In the genomic region with DNA sequence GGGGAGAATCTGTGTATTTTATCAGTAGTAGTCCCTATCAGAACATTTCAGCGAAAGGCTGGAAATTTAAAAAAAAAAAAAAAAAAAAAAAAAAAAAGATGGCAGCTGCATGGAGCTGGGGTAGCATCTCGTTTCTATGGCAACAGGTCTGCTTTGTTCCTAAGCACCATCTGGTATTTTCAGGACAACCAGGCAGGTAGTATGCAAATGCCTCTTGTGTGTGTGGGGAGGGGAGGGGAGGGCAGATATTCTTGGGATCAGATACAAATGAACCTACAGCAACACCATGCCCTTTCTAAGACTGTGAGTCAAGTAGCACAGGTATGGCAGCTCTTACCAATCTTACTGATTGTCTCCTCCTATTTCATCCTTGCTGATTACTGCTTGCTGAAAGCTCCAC, we compare ENCODE assay signal across 19 mouse cellular contexts. TPM values are rescaled to one million over a fixed set of nuclear protein-coding genes. Genes with fewer than 3 reads are reported as not detected.
DNase-seq lines count a peak whose midpoint lies in the region; ATAC-seq lines count a peak whose summit lies in the region.
"Had no signal": no experiment of that assay in that cellular context is flagged by ENCODE, and none has a peak within 500 bp of the region (broad histone marks: within the 10 kb centered on the region; RNA-seq: fewer than 3 reads in every experiment).

No protein-coding gene starts in this region.

- H3K4me2 ChIP-seq in hindbrain, embryonic 13.5 days, result no peak overlapping the region
- H3K4me2 ChIP-seq in hindbrain, embryonic 12.5 days (replicated peaks), result no peak overlapping the region
- H3K4me2 ChIP-seq in midbrain, embryonic 16.5 days (ENCODE audit: low read length), result no peak overlapping the region
- H3K4me2 ChIP-seq: heart, embryonic 12.5 days; hindbrain, embryonic 15.5 days; kidney, embryonic 15.5 days; neural tube, embryonic 13.5 days had no signal

- peaks cover 2% of the 10 kb centered on the region; the same call in 1 of the 2 replicates for H3K4me1 ChIP-seq in hindbrain, embryonic 13.5 days (replicated peaks)
- H3K4me1 ChIP-seq in hindbrain, embryonic 12.5 days, result 0 out of 2 replicates have a peak, but pooled peaks cover 3% of the 10 kb centered on the region
- peaks cover 8% of the 10 kb centered on the region; the same call in 1 of the 2 replicates for H3K4me1 ChIP-seq in midbrain, embryonic 16.5 days (ENCODE audit: control insufficient read depth, insufficient read depth, low read length)
- H3K4me1 ChIP-seq: kidney, embryonic 15.5 days had no signal

- ATAC-seq in hindbrain, embryonic 13.5 days (ENCODE audit: low FRiP score), result 0 out of 2 replicates have a peak, but pooled peaks have one; percentile 54
- no peak for ATAC-seq in hindbrain, embryonic 12.5 days (ENCODE audit: low FRiP score)
- ATAC-seq in midbrain, embryonic 16.5 days, result peak; percentile 71

- peak overlapping the region; percentile 46 for H3K27ac ChIP-seq in hindbrain, embryonic 13.5 days
- H3K27ac ChIP-seq in hindbrain, embryonic 12.5 days, result no peak overlapping the region
- H3K27ac ChIP-seq in midbrain, embryonic 16.5 days (ENCODE audit: low read length), result no peak overlapping the region
- H3K27ac ChIP-seq: hindbrain, embryonic 15.5 days; kidney, embryonic 15.5 days; neural tube, embryonic 13.5 days had no signal

- no peak overlapping the region for H3K4me3 ChIP-seq in hindbrain, embryonic 13.5 days
- H3K4me3 ChIP-seq in hindbrain, embryonic 12.5 days, result no peak overlapping the region
- no peak overlapping the region for H3K4me3 ChIP-seq in midbrain, embryonic 16.5 days (ENCODE audit: low read depth, low read length)
- H3K4me3 ChIP-seq: heart, embryonic 12.5 days; hindbrain, embryonic 15.5 days; kidney, embryonic 15.5 days; neural tube, embryonic 13.5 days had no signal

- H3K36me3 ChIP-seq in hindbrain, embryonic 13.5 days, result no peaks in the 10 kb centered on the region
- H3K36me3 ChIP-seq in hindbrain, embryonic 12.5 days, result no peaks in the 10 kb centered on the region
- H3K36me3 ChIP-seq in midbrain, embryonic 16.5 days (ENCODE audit: control insufficient read depth, insufficient read depth, low read length), result no peaks in the 10 kb centered on the region
- H3K36me3 ChIP-seq: heart, embryonic 12.5 days; hindbrain, embryonic 15.5 days; kidney, embryonic 15.5 days; neural tube, embryonic 13.5 days had no signal

- peak; percentile 38 for DNase-seq in ZHBTc4 (ENCODE audit: low read depth, low spot score)
- DNase-seq in forelimb bud, embryonic 11.5 days (ENCODE audit: low read depth, low spot score), result peak; percentile 31
- no peak for DNase-seq in left cerebral cortex, postnatal 4 days
- DNase-seq in right cerebral cortex, adult 18-20 months, result no peak
- DNase-seq: adrenal gland, adult 2 months; cerebellum, postnatal 25 days; liver; right cerebral cortex, postnatal 14 days; thymus, postnatal 4 days had no signal

- WGBS in hindbrain, embryonic 13.5 days, result 50% methylated on average over 2 of the region's 2 CpGs
- 80% methylated on average over 2 of the region's 2 CpGs for WGBS in hindbrain, embryonic 12.5 days
- 58% methylated on average over 2 of the region's 2 CpGs for WGBS in midbrain, embryonic 16.5 days

- intact Hi-C loops in left cerebral cortex, postnatal 4 days (cut with DNase I), result no loop called here

- no peaks in the 10 kb centered on the region for H3K27me3 ChIP-seq in hindbrain, embryonic 13.5 days
- no peaks in the 10 kb centered on the region for H3K27me3 ChIP-seq in hindbrain, embryonic 12.5 days
- H3K27me3 ChIP-seq in midbrain, embryonic 16.5 days (ENCODE audit: control insufficient read depth, insufficient read depth, low read depth, low read length), result no peaks in the 10 kb centered on the region
- H3K27me3 ChIP-seq: heart, embryonic 12.5 days; hindbrain, embryonic 15.5 days; kidney, embryonic 15.5 days; neural tube, embryonic 13.5 days had no signal

- no peaks in the 10 kb centered on the region for H3K9me3 ChIP-seq in hindbrain, embryonic 13.5 days
- no peaks in the 10 kb centered on the region for H3K9me3 ChIP-seq in hindbrain, embryonic 12.5 days (replicated peaks)
- no peaks in the 10 kb centered on the region for H3K9me3 ChIP-seq in midbrain, embryonic 16.5 days (replicated peaks; ENCODE audit: control insufficient read depth, low read length, poor library complexity, severe bottlenecking)
- H3K9me3 ChIP-seq: heart, embryonic 12.5 days; hindbrain, embryonic 15.5 days; kidney, embryonic 15.5 days; neural tube, embryonic 13.5 days had no signal

- H3K9ac ChIP-seq in hindbrain, embryonic 13.5 days, result no peak overlapping the region
- no peak overlapping the region for H3K9ac ChIP-seq in hindbrain, embryonic 12.5 days
- no peak overlapping the region for H3K9ac ChIP-seq in midbrain, embryonic 16.5 days (ENCODE audit: low read depth, low read length)
- H3K9ac ChIP-seq: heart, embryonic 12.5 days; hindbrain, embryonic 15.5 days; kidney, embryonic 15.5 days; neural tube, embryonic 13.5 days had no signal

RNA-seq across cellular contexts. Expression of gene Ccdc172, which starts 11.7 kb away (rescaled TPM):
- polyA plus RNA-seq in hindbrain, embryonic 13.5 days (2015; fragmentation: Nextera tagmentation; extraction: Ambion mirVana), result not detected in 2 replicates
- not detected in 2 replicates for polyA plus RNA-seq in hindbrain, embryonic 12.5 days (2016; fragmentation: Nextera tagmentation; extraction: Ambion mirVana)
- polyA plus RNA-seq in midbrain, embryonic 16.5 days (2015; fragmentation: Nextera tagmentation; extraction: Ambion mirVana), result not detected in 2 replicates
- not detected for total RNA-seq in left cerebral cortex, postnatal 4 days (2021)
- total RNA-seq: adrenal gland, adult 2 months; gastrocnemius, adult 8-10 months; megakaryocyte-erythroid progenitor cell, adult 5-6 weeks had no signal
- polyA plus RNA-seq: adrenal gland, adult 2 months; heart, embryonic 12.5 days; hindbrain, embryonic 15.5 days; kidney, embryonic 15.5 days; lung, embryonic 16.5 days; neural tube, embryonic 13.5 days had no signal

RNA-seq across cellular contexts. Expression of gene Gfra1, which starts 44.3 kb away (rescaled TPM):
- 65.7 and 67.6 TPM in 2 replicates for polyA plus RNA-seq in hindbrain, embryonic 13.5 days (2015; fragmentation: Nextera tagmentation; extraction: Ambion mirVana)
- 59.8 and 65.1 TPM in 2 replicates for polyA plus RNA-seq in hindbrain, embryonic 12.5 days (2016; fragmentation: Nextera tagmentation; extraction: Ambion mirVana)
- 36.2 and 45.0 TPM in 2 replicates for polyA plus RNA-seq in midbrain, embryonic 16.5 days (2015; fragmentation: Nextera tagmentation; extraction: Ambion mirVana)
- total RNA-seq in left cerebral cortex, postnatal 4 days (2021), result 10 to 100 TPM; 13.9 to 24.5 TPM

Comparison
In these comparisons a context has a peak if more than half of its experiments do, and no peak if none do; other contexts are left out.
1. DNase-seq: peak in ZHBTc4 (single experiment) and forelimb bud, embryonic 11.5 days (single experiment); none in left cerebral cortex, postnatal 4 days (single experiment) and right cerebral cortex, adult 18-20 months (single experiment).